9 mouse cellular contexts compared by ENCODE assay signal in the genomic region with DNA sequence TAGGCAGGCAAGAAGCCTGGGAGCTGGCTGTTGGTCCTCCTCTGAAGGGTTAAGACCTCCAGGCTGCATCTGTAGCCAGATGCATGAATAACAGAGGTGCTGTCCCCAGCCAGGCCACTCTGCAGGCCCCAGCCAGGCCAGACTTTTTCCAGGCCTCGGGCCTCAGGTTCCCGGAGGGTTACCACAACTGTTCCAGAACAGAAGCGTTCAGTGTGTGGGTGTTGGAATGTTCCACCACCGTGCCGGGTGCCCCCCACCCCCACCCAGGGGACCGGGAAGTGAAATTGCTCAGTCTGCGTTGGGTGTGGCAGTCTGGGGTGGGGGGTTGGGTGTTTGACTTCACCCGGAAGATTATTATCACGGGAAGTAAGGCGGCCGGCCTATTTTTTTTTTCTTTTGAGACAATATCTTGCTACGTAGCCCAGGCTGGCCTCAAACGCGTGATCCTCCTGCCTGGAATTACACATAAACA. TPM values are rescaled to one million over a fixed set of nuclear protein-coding genes. Genes with fewer than 3 reads are reported as not detected.
A peak's percentile ranks its signal among the peaks of the same experiment; 100 is the strongest.
DNase-seq lines count a peak whose midpoint lies in the region; ATAC-seq and TF ChIP-seq lines count a peak whose summit lies in the region.
"Had no signal": no experiment of that assay in that cellular context is flagged by ENCODE, and none has a peak within 500 bp of the region (broad histone marks: within the 10 kb centered on the region; RNA-seq: fewer than 3 reads in every experiment).

No protein-coding gene starts in this region.

- H3K4me2 ChIP-seq in embryonic facial prominence, embryonic 13.5 days: no peak overlapping the region
- no peak overlapping the region for H3K4me2 ChIP-seq in forebrain, embryonic 13.5 days
- H3K4me2 ChIP-seq in kidney, embryonic 15.5 days: no peak overlapping the region

- no peaks in the 10 kb centered on the region for H3K9me3 ChIP-seq in embryonic facial prominence, embryonic 13.5 days
- H3K9me3 ChIP-seq in embryonic facial prominence, embryonic 10.5 days: no peaks in the 10 kb centered on the region
- H3K9me3 ChIP-seq in G1E (replicated peaks): no peaks in the 10 kb centered on the region
- H3K9me3 ChIP-seq in heart, embryonic 10.5 days: no peaks in the 10 kb centered on the region
- H3K9me3 ChIP-seq in forebrain, embryonic 13.5 days (replicated peaks): no peaks in the 10 kb centered on the region
- no peaks in the 10 kb centered on the region for H3K9me3 ChIP-seq in kidney, embryonic 15.5 days (replicated peaks)
- H3K9me3 ChIP-seq: midbrain, embryonic 10.5 days had no signal

- TF ChIP-seq CTCF in G1E (IDR thresholded peaks at IDR 0.05; ENCODE audit: low read depth, low read length): no peak

- WGBS in embryonic facial prominence, embryonic 13.5 days: 75% methylated on average over 14 of the region's 14 CpGs
- 87% methylated on average over 14 of the region's 14 CpGs for WGBS in embryonic facial prominence, embryonic 10.5 days
- WGBS in heart, embryonic 10.5 days: 59% methylated on average over 14 of the region's 14 CpGs
- WGBS in forebrain, embryonic 13.5 days: 92% methylated on average over 14 of the region's 14 CpGs
- 77% methylated on average over 14 of the region's 14 CpGs for WGBS in kidney, embryonic 15.5 days

- 0 out of 2 replicates have a peak overlapping the region, but pooled peaks have one; percentile 21 for H3K9ac ChIP-seq in embryonic facial prominence, embryonic 13.5 days
- H3K9ac ChIP-seq in forebrain, embryonic 13.5 days: no peak overlapping the region
- no peak overlapping the region for H3K9ac ChIP-seq in kidney, embryonic 15.5 days

- H3K27ac ChIP-seq in embryonic facial prominence, embryonic 13.5 days: no peak overlapping the region
- H3K27ac ChIP-seq in embryonic facial prominence, embryonic 10.5 days (replicated peaks): no peak overlapping the region
- H3K27ac ChIP-seq in heart, embryonic 10.5 days: peak overlapping the region; percentile 2; the same call in 1 of the 2 replicates
- no peak overlapping the region for H3K27ac ChIP-seq in forebrain, embryonic 13.5 days
- H3K27ac ChIP-seq in kidney, embryonic 15.5 days: no peak overlapping the region
- H3K27ac ChIP-seq: midbrain, embryonic 10.5 days had no signal

- no peaks in the 10 kb centered on the region for H3K36me3 ChIP-seq in embryonic facial prominence, embryonic 13.5 days
- H3K36me3 ChIP-seq in embryonic facial prominence, embryonic 10.5 days (replicated peaks): no peaks in the 10 kb centered on the region
- H3K36me3 ChIP-seq in G1E (replicated peaks): no peaks in the 10 kb centered on the region
- no peaks in the 10 kb centered on the region for H3K36me3 ChIP-seq in heart, embryonic 10.5 days
- no peaks in the 10 kb centered on the region for H3K36me3 ChIP-seq in forebrain, embryonic 13.5 days (ENCODE audit: poor library complexity, severe bottlenecking)
- no peaks in the 10 kb centered on the region for H3K36me3 ChIP-seq in kidney, embryonic 15.5 days
- H3K36me3 ChIP-seq: midbrain, embryonic 10.5 days had no signal

- ATAC-seq in embryonic facial prominence, embryonic 13.5 days (ENCODE audit: insufficient number of reproducible peaks, insufficient read depth, low FRiP score, low TSS enrichment, low read depth): no peak
- peak; percentile 36; the same call in 1 of the 2 replicates for ATAC-seq in G1E (ENCODE audit: extremely low read depth, insufficient number of reproducible peaks, low FRiP score, poor library complexity, severe bottlenecking)
- no peak for ATAC-seq in forebrain, embryonic 13.5 days
- ATAC-seq in kidney, embryonic 15.5 days (replicated peaks; ENCODE audit: low FRiP score): no peak

- H3K4me1 ChIP-seq in embryonic facial prominence, embryonic 13.5 days: 0 out of 2 replicates have a peak, but pooled peaks cover 8% of the 10 kb centered on the region
- peaks cover 8% of the 10 kb centered on the region for H3K4me1 ChIP-seq in embryonic facial prominence, embryonic 10.5 days
- H3K4me1 ChIP-seq in G1E (ENCODE audit: insufficient read depth, low read depth, low read length): peaks cover 73% of the 10 kb centered on the region
- H3K4me1 ChIP-seq in heart, embryonic 10.5 days: peaks cover 14% of the 10 kb centered on the region
- peaks cover 14% of the 10 kb centered on the region; the same call in 1 of the 2 replicates for H3K4me1 ChIP-seq in forebrain, embryonic 13.5 days
- H3K4me1 ChIP-seq in kidney, embryonic 15.5 days: no peaks in the 10 kb centered on the region

- no peak overlapping the region for H3K4me3 ChIP-seq in embryonic facial prominence, embryonic 13.5 days
- no peak overlapping the region for H3K4me3 ChIP-seq in embryonic facial prominence, embryonic 10.5 days
- peak overlapping the region; percentile 43; the same call in 1 of the 2 replicates for H3K4me3 ChIP-seq in G1E (ENCODE audit: low read depth, low read length)
- H3K4me3 ChIP-seq in heart, embryonic 10.5 days: no peak overlapping the region
- no peak overlapping the region for H3K4me3 ChIP-seq in forebrain, embryonic 13.5 days
- no peak overlapping the region for H3K4me3 ChIP-seq in kidney, embryonic 15.5 days (replicated peaks)
- H3K4me3 ChIP-seq: midbrain, embryonic 10.5 days had no signal

- H3K27me3 ChIP-seq in embryonic facial prominence, embryonic 13.5 days: peaks cover 33% of the 10 kb centered on the region
- no peaks in the 10 kb centered on the region for H3K27me3 ChIP-seq in embryonic facial prominence, embryonic 10.5 days (replicated peaks; ENCODE audit: low read depth, poor library complexity, severe bottlenecking)
- peaks cover 77% of the 10 kb centered on the region for H3K27me3 ChIP-seq in G1E (ENCODE audit: insufficient read depth, low read length)
- peaks cover 32% of the 10 kb centered on the region for H3K27me3 ChIP-seq in heart, embryonic 10.5 days (ENCODE audit: insufficient read depth, poor library complexity, severe bottlenecking)
- H3K27me3 ChIP-seq in forebrain, embryonic 13.5 days: peaks cover 12% of the 10 kb centered on the region; the same call in 1 of the 2 replicates
- peaks cover 25% of the 10 kb centered on the region for H3K27me3 ChIP-seq in kidney, embryonic 15.5 days

- DNase-seq in embryonic facial prominence, embryonic 10.5 days (ENCODE audit: low spot score): no peak
- peak; percentile 40 for DNase-seq in G1E (ENCODE audit: low spot score)
- no peak for DNase-seq in heart, embryonic 10.5 days (ENCODE audit: low spot score)
- DNase-seq in lung, postnatal 14 days: peak; percentile 26
- DNase-seq in layer of hippocampus, adult 11-12 months (ENCODE audit: low spot score): no peak

RNA-seq across cellular contexts. Expression of a gene that starts 12.0 kb away (rescaled TPM):
- polyA plus RNA-seq in embryonic facial prominence, embryonic 13.5 days (2015; fragmentation: Nextera tagmentation; extraction: Ambion mirVana): 16.4 and 18.9 TPM in 2 replicates
- 15.9 and 16.4 TPM in 2 replicates for polyA plus RNA-seq in embryonic facial prominence, embryonic 10.5 days (2016; fragmentation: Nextera tagmentation; extraction: Ambion mirVana)
- total RNA-seq in G1E (2014; fragmentation: Nextera tagmentation): not detected in 2 replicates
- total RNA-seq in G1E (2017): 0.41 and 0.49 TPM in 2 replicates
- 0.63 and 0.74 TPM in 2 replicates for polyA plus RNA-seq in G1E (2012)
- 17.3 and 19.8 TPM in 2 replicates for polyA plus RNA-seq in heart, embryonic 10.5 days (2016; fragmentation: Nextera tagmentation; extraction: Ambion mirVana)
- 15.4 and 17.4 TPM in 2 replicates for polyA plus RNA-seq in forebrain, embryonic 13.5 days (2015; fragmentation: Nextera tagmentation; extraction: Ambion mirVana)
- 18.1 and 21.0 TPM in 2 replicates for polyA plus RNA-seq in kidney, embryonic 15.5 days (2015; fragmentation: Nextera tagmentation; extraction: Ambion mirVana)

Comparison
In these comparisons a context has a peak if more than half of its experiments do, and no peak if none do; other contexts are left out.
1. DNase-seq: peak in G1E (single experiment) and lung, postnatal 14 days (single experiment); none in embryonic facial prominence, embryonic 10.5 days (single experiment), heart, embryonic 10.5 days (single experiment) and layer of hippocampus, adult 11-12 months (single experiment).